Mouse (Mus musculus) thymus, postnatal 14 days (tissue): ENCODE data around the gene Corin.
A peak's percentile ranks its signal among the peaks of the same experiment; 100 is the strongest.

Source experiments
- DNase-seq: peaks from one replicate; pipeline ENCODE4 v3.0.0; 2021

Gene Corin

GRCm38 (mm10) chr5:72441181-72441580 lies 63.1 kb downstream of the Corin start:
- DNase-seq, result no peak

- no peak for DNase-seq
Observed at GRCm38 (mm10) chr5:72435085-72435484, 69.2 kb downstream of the Corin start.

- no peak for DNase-seq
Observed at GRCm38 (mm10) chr5:72431856-72432255, 72.4 kb downstream of the Corin start.

GRCm38 (mm10) chr5:72427556-72427955 lies 76.7 kb downstream of the Corin start:
- DNase-seq, result no peak

GRCm38 (mm10) chr5:72425342-72426010 lies 78.8 kb downstream of the Corin start:
- no peak for DNase-seq

GRCm38 (mm10) chr5:72411874-72412329 lies 92.4 kb downstream of the Corin start:
- DNase-seq, result no peak

GRCm38 (mm10) chr5:72410841-72411240 lies 93.4 kb downstream of the Corin start:
- DNase-seq, result no peak

- DNase-seq, result no peak
Observed at GRCm38 (mm10) chr5:72403376-72403775, 100.9 kb downstream of the Corin start.

- DNase-seq, result no peak
Observed at GRCm38 (mm10) chr5:72402913-72403312, 101.4 kb downstream of the Corin start.

GRCm38 (mm10) chr5:72401778-72402177 lies 102.5 kb downstream of the Corin start:
- no peak for DNase-seq

- no peak for DNase-seq
Observed at GRCm38 (mm10) chr5:72401251-72401650, 103.0 kb downstream of the Corin start.

GRCm38 (mm10) chr5:72382148-72382547 lies 122.1 kb downstream of the Corin start:
- no peak for DNase-seq

GRCm38 (mm10) chr5:72380616-72381015 lies 123.7 kb downstream of the Corin start:
- DNase-seq, result no peak

GRCm38 (mm10) chr5:72368004-72368403 lies 136.3 kb downstream of the Corin start:
- no peak for DNase-seq

GRCm38 (mm10) chr5:72365801-72366200 lies 138.5 kb downstream of the Corin start:
- no peak for DNase-seq

- no peak for DNase-seq
Observed at GRCm38 (mm10) chr5:72363838-72364237, 140.4 kb downstream of the Corin start.

- DNase-seq, result no peak
Observed at GRCm38 (mm10) chr5:72353746-72354145, 150.5 kb downstream of the Corin start.

- peak; percentile 29 for DNase-seq
Observed at GRCm38 (mm10) chr5:72350081-72350758, 154.1 kb downstream of the Corin start.

GRCm38 (mm10) chr5:72348591-72348990 lies 155.7 kb downstream of the Corin start:
- no peak for DNase-seq

GRCm38 (mm10) chr5:72335873-72336272 lies 168.4 kb downstream of the Corin start:
- no peak for DNase-seq

GRCm38 (mm10) chr5:72332901-72333300 lies 171.4 kb downstream of the Corin start:
- DNase-seq, result no peak

- no peak for DNase-seq
Observed at GRCm38 (mm10) chr5:72331217-72331616, 173.1 kb downstream of the Corin start.

GRCm38 (mm10) chr5:72330648-72331047 lies 173.6 kb downstream of the Corin start:
- no peak for DNase-seq

- DNase-seq, result no peak
Observed at GRCm38 (mm10) chr5:72329453-72329852, 174.8 kb downstream of the Corin start.

- DNase-seq, result no peak
Observed at GRCm38 (mm10) chr5:72315282-72315681, 189.0 kb downstream of the Corin start.
